Mouse (Mus musculus): Measurements from ENCODE around the gene Usp7. TPM values are rescaled to one million over a fixed set of nuclear protein-coding genes. Genes with fewer than 3 reads are reported as not detected.
"Not testable (repeated sequence)": the region's sequence is repeated elsewhere in the genome, so short reads cannot be mapped to it uniquely, and the experiment has no call there.

The Usp7 gene
- total RNA-seq, 2 experiments from 2014 or later, result 153 to 157 TPM

DNA sequence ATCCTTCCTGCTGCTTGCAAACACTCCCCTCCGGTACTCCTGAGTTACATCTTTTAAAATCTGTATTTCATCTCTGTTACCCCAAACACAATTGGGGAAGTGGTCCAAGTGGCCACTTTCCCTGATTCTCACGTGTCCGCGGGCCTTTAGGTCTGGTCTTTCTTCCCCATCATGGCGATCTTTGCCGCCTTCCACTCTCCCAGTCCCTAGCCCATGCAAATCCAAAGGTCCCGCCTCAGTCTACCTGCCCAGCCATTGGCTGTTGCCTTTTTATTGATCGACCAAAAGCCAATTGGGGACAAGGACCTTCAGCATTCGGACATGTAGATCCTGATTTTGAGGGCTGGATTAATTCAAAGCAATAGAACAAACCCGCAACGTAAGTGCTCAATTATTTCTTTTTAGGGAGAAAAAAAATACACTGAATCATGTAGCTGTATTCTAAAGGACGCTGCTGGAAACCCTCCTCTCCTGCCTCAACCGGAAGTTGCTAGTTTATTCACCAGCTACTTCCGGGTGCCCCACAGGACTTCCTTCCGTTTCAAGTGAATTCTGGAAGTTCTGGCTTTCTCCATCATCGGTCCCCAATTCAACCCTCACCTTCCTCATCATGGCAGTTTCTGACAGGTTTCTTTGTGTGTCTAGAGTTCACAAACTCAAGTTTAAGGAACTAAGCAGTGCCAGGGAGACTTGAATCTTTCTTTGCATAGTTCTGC lies 8.8 kb downstream of the Usp7 start:
- no peak for DNase-seq (ENCODE audit: low spot score in 2 of 2)

DNA sequence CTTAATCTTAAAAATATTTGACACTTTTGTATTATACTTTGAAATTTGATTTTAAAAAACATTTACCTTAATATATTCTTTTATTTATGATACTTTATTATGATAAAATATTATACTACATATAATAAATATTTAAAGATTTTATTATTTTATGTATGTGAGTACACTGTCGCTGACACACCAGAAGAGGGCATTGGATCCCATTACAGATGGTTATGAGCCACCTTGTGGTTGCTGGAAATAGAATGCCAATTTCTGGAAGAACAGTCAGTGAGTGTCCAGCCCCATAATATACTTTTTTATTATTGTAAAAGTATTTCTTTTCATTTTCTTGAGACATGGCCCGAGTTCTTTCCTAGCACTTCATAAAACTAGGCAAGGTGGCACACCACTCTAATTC lies 10.4 kb downstream of the Usp7 start:
- no peak for DNase-seq (ENCODE audit: low spot score in 2 of 2)

DNA sequence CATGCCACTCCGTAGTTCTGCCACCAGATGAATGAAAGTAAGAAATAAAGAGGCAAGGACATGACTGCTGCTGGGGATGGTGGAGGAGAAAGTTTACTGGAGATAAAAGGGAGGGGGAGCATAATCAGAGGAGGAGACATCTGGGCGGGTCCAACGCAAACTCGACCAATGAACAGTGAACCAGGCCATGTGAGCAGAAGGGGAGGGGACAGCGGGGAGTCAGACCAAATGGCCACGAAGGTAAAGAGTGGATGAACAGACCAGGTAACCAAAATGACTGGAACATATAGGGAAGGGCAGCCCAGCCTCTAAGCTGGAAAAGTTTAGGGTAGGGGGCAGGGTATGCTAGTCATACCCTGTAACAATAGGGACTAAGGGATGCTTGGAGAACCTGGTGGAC lies 10.9 kb downstream of the Usp7 start:
- DNase-seq (ENCODE audit: low spot score in 2 of 2), result no peak

DNA sequence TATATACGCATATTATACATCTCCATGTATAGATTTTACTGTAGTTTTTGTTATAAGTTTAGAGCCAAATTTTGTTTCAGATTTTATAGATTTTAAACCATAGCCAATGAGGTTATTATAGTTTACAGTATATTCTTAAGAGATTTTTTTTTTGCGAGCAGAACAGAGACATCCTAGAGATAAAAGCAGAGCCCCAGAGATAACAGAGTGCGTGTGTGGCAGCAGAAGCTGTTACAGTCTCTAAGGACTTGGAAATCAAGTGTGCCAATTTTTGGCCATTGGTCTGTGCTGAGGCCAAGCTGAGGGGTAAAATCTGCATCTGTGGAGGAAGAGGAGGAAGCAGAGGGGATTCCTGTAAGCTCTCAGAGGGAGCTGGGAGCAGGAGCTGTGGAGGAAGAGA lies 11.9 kb downstream of the Usp7 start:
- no peak for DNase-seq (ENCODE audit: low spot score in 2 of 2)

DNA sequence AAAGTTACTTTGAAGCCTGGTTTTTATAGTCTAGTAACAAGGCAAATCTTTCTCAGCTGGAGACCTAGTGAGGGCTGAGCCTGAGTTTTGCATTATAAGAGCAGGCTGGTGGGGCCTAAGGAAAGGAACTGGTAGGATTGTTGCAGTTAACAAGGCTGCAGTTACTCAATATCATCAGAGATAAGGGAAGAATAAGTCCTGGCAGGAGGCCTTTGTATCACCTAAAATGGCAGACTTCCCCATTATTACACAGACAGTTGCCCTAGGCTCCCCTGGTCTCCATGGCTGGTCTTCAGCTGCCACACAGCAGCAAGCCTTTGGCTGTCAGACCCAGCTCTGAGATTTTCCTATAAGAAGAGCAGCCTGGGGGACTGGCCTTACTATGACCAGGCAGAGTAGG lies 13.4 kb downstream of the Usp7 start:
- no peak for DNase-seq (ENCODE audit: low spot score in 2 of 2)

DNA sequence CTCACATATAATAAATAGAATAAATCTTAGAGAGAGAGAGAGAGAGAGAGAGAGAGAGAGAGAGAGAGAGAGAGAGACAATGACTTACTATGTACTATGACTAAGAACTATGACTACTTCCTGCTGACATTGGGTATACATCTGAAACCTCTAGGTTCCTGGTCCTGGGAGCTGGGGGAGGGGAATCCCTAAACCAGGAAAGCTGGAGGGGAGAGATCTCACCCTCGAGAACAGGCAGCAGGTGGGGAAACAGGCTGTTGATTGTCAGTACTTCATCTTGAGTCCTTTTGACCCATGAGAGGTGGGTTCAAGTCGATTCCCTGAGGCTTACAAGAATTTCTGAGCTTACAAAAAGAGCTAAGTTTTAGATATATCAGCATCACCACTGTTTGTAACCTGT lies 14.9 kb downstream of the Usp7 start:
- no peak for DNase-seq (ENCODE audit: low spot score in 2 of 2)

DNA sequence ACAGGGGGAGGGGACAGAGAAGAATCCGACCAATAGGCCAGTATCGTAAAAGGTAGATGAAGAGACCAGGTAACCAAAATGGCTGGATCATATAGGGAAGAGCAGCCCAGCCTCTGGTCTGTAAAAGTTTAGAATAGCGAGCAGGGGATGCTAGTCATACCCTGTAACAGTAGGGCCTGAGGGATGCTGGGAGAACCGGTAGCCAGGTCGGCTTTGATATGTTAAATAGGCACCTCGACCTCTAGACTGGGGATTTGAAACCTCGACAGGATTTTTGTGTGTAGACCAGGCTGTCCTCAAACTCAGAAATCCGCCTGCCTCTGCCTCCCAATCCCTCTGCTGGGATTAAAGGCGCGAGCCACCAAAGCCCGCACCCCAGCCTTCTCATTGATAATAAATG lies 15.5 kb downstream of the Usp7 start:
- DNase-seq (ENCODE audit: low spot score in 2 of 2), result no peak

DNA sequence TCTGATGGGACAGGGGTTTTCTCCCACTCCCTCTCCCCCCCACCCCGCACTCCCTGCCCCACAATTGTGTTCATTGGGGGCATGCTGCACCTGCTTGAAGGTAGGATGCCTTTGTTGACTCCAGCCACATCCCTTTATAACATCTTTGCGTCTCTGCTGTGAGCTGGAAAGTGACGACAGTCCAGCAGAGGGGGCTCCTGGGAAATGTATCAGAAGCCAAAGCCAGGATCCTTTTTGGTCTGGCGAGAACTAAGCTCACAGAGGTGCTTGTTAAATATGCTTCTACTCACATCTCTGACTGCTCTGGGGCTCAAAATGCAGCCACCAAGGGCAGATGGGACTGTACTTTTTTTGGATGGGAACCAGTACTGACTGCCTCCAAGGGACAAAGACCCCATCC lies 21.0 kb downstream of the Usp7 start:
- DNase-seq (ENCODE audit: low spot score in 2 of 2), result no peak

DNA sequence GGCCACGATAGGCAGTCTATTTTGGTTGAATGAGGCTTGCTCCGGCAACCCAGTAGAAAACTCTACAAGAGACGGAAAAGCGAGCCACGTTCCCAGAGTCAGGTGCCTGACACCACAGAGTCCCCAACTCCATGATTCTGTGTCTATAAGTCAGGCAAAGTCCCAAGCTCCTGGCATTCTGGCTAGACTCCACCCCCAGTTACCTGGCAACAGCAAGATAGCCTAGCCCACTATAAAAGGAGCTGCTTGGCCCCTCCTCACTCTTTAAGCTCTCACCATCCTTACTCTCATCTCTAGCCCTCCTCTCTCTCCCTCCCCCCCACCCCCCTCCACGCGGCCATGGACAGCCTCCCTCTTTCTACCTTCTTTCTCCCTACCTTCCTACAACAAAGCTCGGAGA lies 21.8 kb downstream of the Usp7 start:
- not testable (repeated sequence) for DNase-seq (ENCODE audit: low spot score in 2 of 2)

DNA sequence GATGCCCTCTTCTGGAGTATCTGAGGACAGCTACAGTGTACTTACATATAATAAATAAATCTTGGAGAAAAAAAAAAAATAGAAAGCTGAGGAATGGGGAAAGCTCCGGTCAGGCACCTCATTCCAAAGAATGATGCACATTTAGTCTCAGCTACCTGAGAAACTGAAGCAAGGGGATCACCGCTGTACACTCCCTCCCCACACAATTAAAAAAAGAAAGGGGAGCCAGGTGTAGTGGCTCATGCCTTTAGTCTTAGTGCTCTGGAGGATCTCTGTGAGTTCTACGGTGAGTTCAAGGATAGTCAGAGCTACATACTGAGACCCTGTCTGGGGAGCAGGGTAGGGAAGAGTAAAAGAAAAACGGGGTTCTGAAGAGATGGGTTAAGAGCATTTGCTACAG lies 22.6 kb downstream of the Usp7 start:
- DNase-seq (ENCODE audit: low spot score in 2 of 2), result no peak

DNA sequence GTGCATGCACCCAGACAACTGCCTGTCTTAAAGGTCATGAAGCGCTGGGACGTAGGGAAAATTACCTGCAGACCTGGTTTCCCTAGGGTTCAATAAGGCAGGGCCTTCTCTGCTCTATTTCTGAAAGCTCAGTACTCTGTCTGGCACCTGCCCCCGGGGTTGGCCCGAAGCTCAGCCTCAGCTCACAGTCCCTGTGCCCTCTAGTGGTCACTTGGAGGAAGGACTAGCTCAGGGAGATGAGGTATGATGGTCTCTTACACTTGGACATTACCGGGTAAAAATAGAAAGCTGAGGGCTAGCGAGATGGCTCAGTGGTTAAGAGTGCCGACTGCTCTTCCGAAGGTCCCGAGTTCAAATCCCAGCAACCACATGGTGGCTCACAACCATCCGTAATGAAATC lies 23.0 kb downstream of the Usp7 start:
- DNase-seq (ENCODE audit: low spot score in 2 of 2), result peak; percentile 59 to 72

DNA sequence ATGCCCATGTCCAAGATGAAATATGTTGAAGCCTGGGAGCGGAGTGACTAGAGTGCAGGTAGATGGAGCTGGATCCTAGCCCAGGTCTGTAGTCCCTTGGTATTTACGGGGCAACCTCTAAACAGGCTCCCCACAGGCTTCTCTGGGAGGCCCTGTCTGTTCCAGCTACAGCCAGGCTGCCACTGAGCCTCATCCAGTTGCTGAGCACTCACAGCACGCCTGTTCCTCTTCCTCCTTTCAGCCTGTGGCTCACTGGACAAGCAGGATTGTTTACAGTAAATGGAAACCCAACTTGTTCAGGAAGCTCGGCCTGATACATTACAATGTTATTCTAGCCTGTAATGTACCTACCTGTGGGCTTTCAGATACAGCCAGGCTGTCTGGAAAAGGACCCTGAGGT lies 23.5 kb downstream of the Usp7 start:
- peak in 1 of 2 experiments; percentile 14 for DNase-seq (ENCODE audit: low spot score in 2 of 2)

DNA sequence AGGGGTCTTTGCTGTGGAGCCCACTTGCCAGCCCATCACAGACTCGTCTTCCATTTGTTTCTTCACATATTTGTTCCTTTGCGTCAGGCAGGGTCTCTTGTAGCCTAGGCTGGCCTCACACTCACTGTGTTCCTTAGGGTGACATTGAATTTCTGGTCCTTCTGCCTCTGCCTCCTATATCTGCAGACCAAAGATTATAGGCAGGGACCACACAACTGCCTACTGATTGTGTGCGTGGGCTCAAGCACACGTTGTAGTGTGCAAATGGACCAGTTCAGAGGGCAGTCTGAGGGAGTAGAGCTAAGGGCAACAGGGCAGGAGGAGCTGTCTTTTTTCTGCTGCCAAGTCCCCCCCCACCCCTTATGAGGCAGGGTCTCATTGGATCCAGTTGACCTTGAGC lies 24.0 kb downstream of the Usp7 start:
- DNase-seq (ENCODE audit: low spot score in 2 of 2), result no peak

DNA sequence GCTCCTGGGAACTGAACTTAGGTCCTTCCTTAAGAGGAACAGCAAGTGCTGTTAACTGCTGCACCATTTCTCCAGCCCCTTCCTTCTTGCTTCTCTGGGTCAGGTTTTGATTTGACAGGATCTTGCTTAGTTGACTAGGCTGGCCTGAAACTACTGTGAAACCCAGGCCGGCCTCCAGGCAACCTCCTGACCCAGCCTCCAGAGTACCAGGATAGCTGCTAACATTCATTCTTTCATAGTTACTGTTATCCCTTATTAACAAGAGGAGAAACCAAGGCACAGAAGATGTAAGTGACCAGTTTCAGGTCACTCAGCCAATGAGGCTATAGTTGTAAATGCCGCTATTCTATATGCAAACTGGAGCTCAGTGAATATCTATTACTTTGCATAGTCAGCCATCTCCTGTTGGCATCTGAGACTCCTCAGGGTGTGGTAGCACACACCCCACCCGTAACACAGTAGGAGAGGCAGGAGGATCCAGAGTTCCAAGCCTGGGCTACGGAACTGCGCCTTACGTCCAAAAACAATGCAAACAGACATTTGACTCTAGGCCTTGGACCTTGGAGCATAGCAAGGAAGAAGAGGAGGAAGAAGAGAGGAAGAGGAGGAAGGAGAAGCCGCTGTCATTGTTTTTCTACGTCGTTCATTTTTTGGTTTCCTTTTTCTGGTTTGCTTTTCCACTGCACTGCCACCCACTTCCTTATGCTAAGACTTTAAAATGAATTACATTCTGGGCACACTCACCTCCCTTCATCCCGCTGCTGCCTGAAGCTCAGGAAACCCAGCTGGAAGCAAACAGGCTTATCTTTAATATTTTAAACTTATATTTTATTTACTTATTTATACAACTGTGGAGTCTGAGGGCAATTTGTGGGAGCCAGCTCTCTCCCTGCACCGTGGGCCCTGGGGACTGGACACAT lies 24.7 kb downstream of the Usp7 start:
- peak in 1 of 2 experiments; percentile 15 for DNase-seq (ENCODE audit: low spot score in 2 of 2)

DNA sequence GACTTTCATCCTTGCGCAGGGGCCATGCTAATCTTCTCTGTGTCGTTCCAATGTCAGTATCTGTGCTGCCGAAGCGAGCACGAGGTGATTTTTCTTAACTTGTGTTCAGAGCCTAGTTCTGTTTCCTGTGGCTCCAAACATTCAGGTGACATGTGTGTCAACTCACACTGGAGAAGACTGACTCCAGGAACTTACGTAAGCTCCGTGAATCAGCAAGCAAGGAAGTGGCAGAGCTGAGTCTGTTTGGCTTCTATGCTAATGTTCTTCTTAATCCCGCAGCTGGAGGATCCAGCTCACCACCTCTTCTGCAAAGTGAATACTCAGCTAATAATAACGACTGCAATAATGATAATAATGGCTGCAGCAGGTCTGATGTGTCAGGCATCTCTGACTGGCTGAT lies 25.9 kb downstream of the Usp7 start:
- no peak for DNase-seq (ENCODE audit: low spot score in 2 of 2)

DNA sequence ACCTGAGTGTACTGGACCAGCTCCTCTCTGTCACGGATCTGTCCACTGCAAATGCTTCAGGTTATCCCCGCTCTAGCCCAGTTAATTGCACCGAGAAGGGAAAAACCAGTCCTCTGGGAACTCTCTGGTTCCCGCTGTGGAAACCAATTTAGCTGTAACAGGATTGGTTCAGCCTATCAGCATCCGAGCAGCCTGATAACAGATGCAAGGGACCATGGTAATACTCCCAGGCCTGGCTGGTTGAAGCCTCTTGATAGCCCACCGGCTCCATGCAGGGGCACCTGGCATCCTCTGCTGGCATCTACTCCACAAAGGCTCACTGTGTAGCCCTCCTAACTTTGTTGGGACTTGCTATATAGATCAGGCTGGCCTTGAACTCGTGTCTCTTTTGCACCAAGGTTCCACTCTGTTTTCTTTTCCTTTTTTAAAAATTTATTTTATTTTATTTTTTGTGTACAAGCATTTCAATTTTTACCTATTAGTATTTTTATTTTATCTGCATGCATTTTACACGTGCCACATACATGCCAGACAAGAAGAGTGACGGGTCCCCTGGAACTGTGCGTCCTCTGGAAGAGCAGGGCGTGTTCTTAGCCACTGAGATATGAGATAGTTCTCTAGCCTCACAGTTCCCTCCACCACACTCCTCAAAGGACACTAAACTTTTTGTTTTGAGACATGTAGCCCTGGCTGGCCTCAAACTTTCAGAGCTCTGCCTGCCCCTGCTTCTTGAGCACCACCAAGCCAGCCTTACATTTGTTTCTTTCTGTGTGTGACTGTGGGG lies 27.8 kb downstream of the Usp7 start:
- no peak for DNase-seq (ENCODE audit: low spot score in 2 of 2)

DNA sequence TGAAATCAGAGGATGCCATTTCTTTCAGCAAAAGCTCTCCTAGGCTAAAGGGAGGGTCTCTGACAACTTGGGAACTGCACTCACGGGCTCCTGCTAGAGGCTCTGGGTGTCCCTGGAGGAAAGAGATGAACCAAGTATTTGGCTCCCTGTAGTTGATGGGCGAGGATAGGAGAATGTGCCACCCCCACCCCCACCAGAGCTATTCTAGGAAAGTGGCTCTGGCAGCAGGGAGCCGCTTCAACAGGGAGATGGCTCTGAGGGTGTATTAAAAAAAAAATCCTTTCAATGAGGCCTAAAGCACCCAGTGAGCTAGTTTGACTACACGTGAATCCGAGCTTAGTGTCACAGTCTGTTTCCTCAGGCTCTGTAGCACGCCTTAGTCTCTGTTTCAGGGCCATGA lies 29.1 kb downstream of the Usp7 start:
- peak in 1 of 2 experiments; percentile 14 for DNase-seq (ENCODE audit: low spot score in 2 of 2)

DNA sequence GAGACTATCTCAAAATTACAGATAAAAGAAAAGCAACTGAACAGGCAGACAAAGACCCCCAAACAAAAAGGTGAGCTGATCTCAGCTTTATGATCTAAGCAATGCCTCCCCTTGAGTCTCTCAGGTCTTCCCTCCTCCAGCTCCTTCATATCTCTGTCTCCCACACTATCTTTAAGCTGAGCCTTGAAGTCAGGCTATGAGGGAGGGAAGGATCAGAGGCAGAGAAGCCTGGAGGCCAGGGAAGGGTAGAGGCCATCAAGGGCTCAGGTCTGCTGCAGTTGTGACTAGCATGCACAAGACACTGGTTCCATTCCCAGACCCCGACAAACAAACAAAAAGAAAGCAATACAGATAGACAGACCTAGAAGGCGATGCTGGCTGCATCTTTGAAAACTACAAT lies 30.2 kb downstream of the Usp7 start:
- DNase-seq (ENCODE audit: low spot score in 2 of 2), result no peak

DNA sequence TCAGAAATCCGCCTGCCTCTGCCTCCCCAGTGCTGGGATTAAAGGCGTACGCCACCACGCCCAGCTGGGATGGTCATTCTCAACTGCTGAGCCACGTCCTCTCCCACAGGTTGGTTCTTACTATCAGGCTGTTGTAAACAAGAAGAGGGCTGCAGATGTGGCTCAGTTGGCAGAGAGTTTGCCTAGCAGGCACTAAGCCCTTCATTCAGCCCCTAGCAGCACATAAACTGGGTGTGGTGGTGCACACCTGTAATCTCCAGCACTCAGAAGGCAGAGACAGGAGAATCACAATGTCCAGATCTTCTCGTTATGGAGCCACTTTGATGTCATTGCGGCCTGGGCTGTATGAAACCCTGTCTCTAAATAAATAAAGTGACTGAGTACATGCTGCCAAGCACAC lies 31.1 kb downstream of the Usp7 start:
- DNase-seq (ENCODE audit: low spot score in 2 of 2), result no peak

DNA sequence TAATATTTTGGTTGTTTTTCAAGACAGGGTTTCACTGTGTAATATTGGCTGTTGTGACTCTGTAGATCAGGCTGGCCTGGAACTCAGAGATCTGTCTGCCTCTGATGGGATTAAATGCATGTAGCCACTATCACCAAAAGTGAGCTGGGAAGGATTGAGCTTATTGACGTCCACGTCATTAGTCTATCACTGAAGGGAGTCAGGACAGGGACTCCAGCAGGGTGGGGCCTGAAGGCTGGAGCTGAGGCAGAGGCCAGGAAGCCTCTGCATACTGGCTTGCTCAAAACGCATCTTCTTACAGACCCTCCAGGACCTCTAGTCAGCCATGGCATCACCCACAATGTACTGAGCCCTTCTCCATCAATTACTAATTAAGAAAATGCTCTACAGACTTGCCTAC lies 33.1 kb downstream of the Usp7 start:
- DNase-seq (ENCODE audit: low spot score in 2 of 2), result no peak

DNA sequence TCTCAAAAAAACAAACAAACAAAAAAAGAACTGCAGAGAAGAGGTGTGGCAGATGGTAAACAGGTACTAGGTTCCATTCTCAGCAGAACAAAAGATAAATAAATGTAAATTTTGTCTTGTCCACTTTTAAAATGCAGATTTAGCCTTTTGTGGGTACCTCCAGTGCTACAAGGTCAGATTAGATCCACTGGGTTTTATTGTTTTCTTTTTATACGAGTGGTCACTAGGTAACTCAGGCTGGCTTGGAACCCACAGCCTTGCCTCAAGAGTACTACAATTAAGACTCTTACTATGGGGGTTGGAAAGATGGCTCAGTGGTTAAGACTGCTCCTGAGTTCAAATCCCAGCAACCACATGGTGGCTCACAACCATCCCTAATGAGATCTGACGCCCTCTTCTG lies 33.9 kb downstream of the Usp7 start:
- no peak for DNase-seq (ENCODE audit: low spot score in 2 of 2)

DNA sequence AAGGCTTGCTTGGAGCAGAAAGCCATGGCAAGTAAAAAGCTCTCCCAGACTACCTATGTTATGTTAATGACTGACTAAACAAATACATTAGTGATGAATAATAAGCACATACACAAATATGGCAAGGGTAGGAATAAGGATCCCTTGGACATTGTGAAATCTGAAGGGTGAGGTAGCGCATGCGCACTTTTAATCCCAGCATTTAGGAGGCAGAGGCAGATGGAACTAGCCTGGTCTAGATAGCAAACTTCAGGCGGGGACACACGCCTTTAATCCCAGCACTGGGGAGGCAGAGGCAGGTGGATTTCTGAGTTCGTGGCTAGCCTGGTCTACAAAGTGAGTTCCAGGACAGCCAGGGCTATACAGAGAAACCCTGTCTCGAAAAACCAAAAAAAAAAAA lies 34.5 kb downstream of the Usp7 start:
- DNase-seq (ENCODE audit: low spot score in 2 of 2), result not testable (repeated sequence)
